Mouse (Mus musculus) lung, embryonic 14.5 days (tissue): Measurements from ENCODE around the gene Ubqln1. TPM values are rescaled to one million over a fixed set of nuclear protein-coding genes. Genes with fewer than 3 reads are reported as not detected.

Experiments used
- ATAC-seq: fragments of 200-750 bp; cut with Nextera tagmentation; 2 replicates; pipeline ENCODE4 v1.8.0; 2017; ENCODE audit warnings: mild to moderate bottlenecking, moderate TSS enrichment, moderate library complexity; ENCODE audit not compliant: insufficient read depth
- DNase-seq: peaks from one replicate; pipeline ENCODE4 v3.0.0-alpha.2; 2015
- H3K27ac ChIP-seq: fragments of 300-500 bp; sonication (generic); 2 replicates; pipeline ENCODE4 v1.5.1; 2014; ENCODE audit warnings: low read depth, mild to moderate bottlenecking, moderate library complexity
- H3K27me3 ChIP-seq: fragments of 300-500 bp; sonication (generic); 2 replicates; pipeline ENCODE4 v1.6.1; 2014; ENCODE audit warnings: low read length, control low read depth; ENCODE audit not compliant: insufficient read depth
- H3K36me3 ChIP-seq: fragments of 300-500 bp; sonication (generic); 2 replicates; pipeline ENCODE4 v1.6.1; 2014; ENCODE audit warnings: control low read depth; ENCODE audit not compliant: insufficient read depth
- H3K4me1 ChIP-seq: fragments of 300-500 bp; sonication (generic); 2 replicates; pipeline ENCODE4 v1.6.1; 2014; ENCODE audit warnings: antibody characterized with exemption, control low read depth; ENCODE audit not compliant: insufficient read depth
- H3K4me2 ChIP-seq: fragments of 300-500 bp; sonication (generic); 2 replicates; pipeline ENCODE4 v1.6.1; 2014; ENCODE audit warnings: mild to moderate bottlenecking
- H3K4me3 ChIP-seq: fragments of 300-500 bp; sonication (generic); 2 replicates; pipeline ENCODE4 v1.5.1; 2014; ENCODE audit warnings: low read depth, low read length
- H3K9ac ChIP-seq: fragments of 300-500 bp; sonication (generic); 2 replicates; pipeline ENCODE4 v1.6.1; 2014
- H3K9me3 ChIP-seq: fragments of 300-500 bp; sonication (generic); 2 replicates; pipeline ENCODE4 v1.6.1; 2016; ENCODE audit warnings: low read depth, low read length, control low read depth
- CTCF ChIP-seq: IDR thresholded peaks from 2 replicates; pipeline ENCODE4 v1.5.1; 2016; ENCODE audit warnings: antibody characterized with exemption, low read depth
- WGBS: fragments of 180-500 bp; shearing (Covaris S2); extraction: QIAGEN DNeasy Blood & Tissue Kit; methylation state at CpG from one replicate; pipeline ENCODE4 v1.1.7; 2014; 5-methylcytosine and 5-hydroxymethylcytosine counted together
- polyA plus RNA-seq: library from polyadenylated mRNA; unstranded; fragments of >200 nt; fragmentation: Nextera tagmentation; extraction: Ambion mirVana; gene quantifications from 2 replicates; pipeline ENCODE4 v1.2.1, GENCODE M21; 2014

Ubqln1 gene
- 98.6 and 107 TPM in 2 replicates for polyA plus RNA-seq

- H3K9me3 ChIP-seq, result no peaks in the 10 kb centered on the region
- H3K27ac ChIP-seq, result peak within 1 kb of the TSS; percentile 88
- DNase-seq (peak; percentile 93), ATAC-seq (peak; percentile 94)
- H3K4me3 ChIP-seq, result peak within 1 kb of the TSS; percentile 99
- no peaks in the 10 kb centered on the region for H3K27me3 ChIP-seq
- H3K9ac ChIP-seq, result peak within 1 kb of the TSS; percentile 96
- 0 out of 2 replicates have a peak, but pooled peaks cover 4% of the 10 kb centered on the region for H3K36me3 ChIP-seq
- peak; percentile 31; the same call in 1 of the 2 replicates for TF ChIP-seq CTCF
- WGBS, result 2% methylated on average over 60 of the region's 62 CpGs
- H3K4me2 ChIP-seq, result peak within 1 kb of the TSS; percentile 93
- peaks cover 9% of the 10 kb centered on the region for H3K4me1 ChIP-seq
Measured at GRCm38 (mm10) chr13:58215592-58216341, at the start of gene Ubqln1. Gene Ubqln1, minus strand, starts transcription at chr13:58215653.

- Histone ChIP-seq H3K4me2 (no peak overlapping the region), H3K27me3 (no peaks in the 10 kb centered on the region), H3K4me1 (no peaks in the 10 kb centered on the region), H3K36me3 (peaks cover 15% of the 10 kb centered on the region; the same call in 1 of the 2 replicates), H3K9me3 (no peaks in the 10 kb centered on the region), H3K9ac (no peak overlapping the region), H3K27ac (no peak overlapping the region), H3K4me3 (no peak overlapping the region)
- DNase-seq (no peak), ATAC-seq (no peak)
- TF ChIP-seq CTCF, result no peak
- 86% methylated on average over 8 of the region's 8 CpGs for WGBS
Measured at GRCm38 (mm10) chr13:58263546-58263945, 48.1 kb upstream of the Ubqln1 start.

DNA sequence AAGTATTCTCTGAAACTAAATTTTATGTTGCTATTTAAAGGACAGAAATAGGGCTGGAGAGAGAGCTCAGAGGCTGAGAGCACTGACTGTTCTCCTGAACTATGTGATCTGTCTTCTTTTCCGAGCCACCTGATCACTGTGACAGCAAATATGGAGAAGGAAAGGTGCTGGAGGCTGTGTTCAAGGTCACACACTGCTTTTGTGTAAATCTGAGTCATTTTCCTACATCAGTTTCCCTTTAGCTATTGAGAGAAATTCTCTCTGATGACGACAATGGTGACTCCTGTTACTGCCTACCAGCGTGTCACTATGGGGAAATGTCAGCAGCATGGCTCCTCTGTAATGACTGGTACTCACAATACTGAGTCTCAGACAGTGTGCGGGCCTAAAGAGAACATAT, 46.2 kb upstream of the Ubqln1 start:
- Histone ChIP-seq H3K9ac (no peak overlapping the region), H3K4me1 (no peaks in the 10 kb centered on the region), H3K36me3 (peaks cover 15% of the 10 kb centered on the region; the same call in 1 of the 2 replicates), H3K4me2 (no peak overlapping the region), H3K27me3 (no peaks in the 10 kb centered on the region), H3K9me3 (no peaks in the 10 kb centered on the region), H3K4me3 (no peak overlapping the region), H3K27ac (no peak overlapping the region)
- ATAC-seq (no peak), DNase-seq (no peak)
- WGBS, result 83% methylated on average over 4 of the region's 4 CpGs
- no peak for TF ChIP-seq CTCF

DNA sequence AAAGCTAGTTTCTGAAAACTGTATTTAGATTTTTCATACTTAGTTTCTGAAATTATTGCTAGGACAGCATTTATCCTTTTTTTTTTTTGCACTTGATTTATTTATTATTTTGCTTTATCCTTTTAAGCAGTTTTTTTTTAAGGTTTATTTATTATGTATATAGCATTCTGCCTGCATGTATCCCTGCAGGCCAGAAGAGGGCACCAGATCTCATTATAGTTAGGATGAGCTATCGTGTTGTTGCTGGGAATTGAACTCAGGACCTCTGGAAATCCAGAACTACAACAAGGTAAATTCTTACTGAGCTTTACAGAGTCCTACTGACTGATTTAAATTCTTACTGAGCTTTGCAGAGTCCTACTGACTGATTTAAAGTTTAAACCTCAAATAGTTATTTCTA, 37.8 kb upstream of the Ubqln1 start:
- Histone ChIP-seq H3K36me3 (peaks cover 12% of the 10 kb centered on the region), H3K27ac (no peak overlapping the region), H3K4me2 (no peak overlapping the region), H3K4me3 (no peak overlapping the region), H3K4me1 (no peaks in the 10 kb centered on the region), H3K9me3 (no peaks in the 10 kb centered on the region), H3K27me3 (no peaks in the 10 kb centered on the region), H3K9ac (no peak overlapping the region)
- ATAC-seq (no peak), DNase-seq (no peak)
- peak; percentile 36 for TF ChIP-seq CTCF
- 86% methylated on average over 1 of the region's 1 CpGs for WGBS

GRCm38 (mm10) chr13:58248957-58249356, 33.5 kb upstream of the Ubqln1 start:
- TF ChIP-seq CTCF, result no peak
- no peaks in the 10 kb centered on the region for H3K27me3 ChIP-seq
- DNase-seq, result no peak
- H3K4me3 ChIP-seq, result no peak overlapping the region
- no peak overlapping the region for H3K27ac ChIP-seq
- no peaks in the 10 kb centered on the region for H3K9me3 ChIP-seq
- H3K9ac ChIP-seq, result no peak overlapping the region
- peaks cover 12% of the 10 kb centered on the region for H3K36me3 ChIP-seq
- H3K4me2 ChIP-seq, result no peak overlapping the region
- no peaks in the 10 kb centered on the region for H3K4me1 ChIP-seq
- WGBS, result 83% methylated on average over 5 of the region's 5 CpGs
- ATAC-seq, result no peak

DNA sequence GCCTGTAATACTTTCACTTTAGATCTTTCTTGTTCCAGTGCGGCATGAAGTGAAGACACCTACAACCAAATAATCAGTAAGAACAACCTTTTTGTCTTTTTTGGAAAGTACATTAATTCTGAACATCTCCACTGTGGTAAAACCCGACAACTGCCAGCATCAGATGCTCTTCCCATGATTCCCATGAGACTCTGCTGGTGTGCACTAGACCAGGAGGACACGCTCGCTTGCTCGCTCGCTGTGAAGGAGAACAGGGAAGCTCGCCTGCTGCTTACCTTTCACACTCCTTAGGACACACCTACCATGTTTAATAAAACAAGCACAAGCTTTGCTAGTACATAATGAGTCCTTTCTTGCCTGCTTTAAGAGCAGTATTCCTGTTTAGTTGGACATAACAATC, 21.1 kb upstream of the Ubqln1 start:
- Histone ChIP-seq H3K27ac (no peak overlapping the region), H3K4me3 (no peak overlapping the region), H3K9me3 (no peaks in the 10 kb centered on the region), H3K9ac (no peak overlapping the region), H3K27me3 (no peaks in the 10 kb centered on the region), H3K4me1 (no peaks in the 10 kb centered on the region), H3K36me3 (0 out of 2 replicates have a peak, but pooled peaks cover 5% of the 10 kb centered on the region), H3K4me2 (no peak overlapping the region)
- no peak for DNase-seq
- no peak for TF ChIP-seq CTCF
- 91% methylated on average over 7 of the region's 7 CpGs for WGBS
- no peak for ATAC-seq

GRCm38 (mm10) chr13:58232611-58233010, 17.2 kb upstream of the Ubqln1 start:
- H3K4me3 ChIP-seq, result no peak overlapping the region
- ATAC-seq, result no peak
- WGBS, result 42% methylated on average over 5 of the region's 5 CpGs
- no peaks in the 10 kb centered on the region for H3K27me3 ChIP-seq
- H3K9me3 ChIP-seq, result no peaks in the 10 kb centered on the region
- H3K27ac ChIP-seq, result no peak overlapping the region
- peak; percentile 44 for DNase-seq
- H3K4me1 ChIP-seq, result no peaks in the 10 kb centered on the region
- no peak overlapping the region for H3K9ac ChIP-seq
- H3K4me2 ChIP-seq, result no peak overlapping the region
- no peaks in the 10 kb centered on the region for H3K36me3 ChIP-seq
- peak; percentile 60 for TF ChIP-seq CTCF
